Mouse (Mus musculus) neutrophil, adult 5-6 weeks (primary cell): ENCODE measurements around the gene Olfr1305. TPM values are rescaled to one million over a fixed set of nuclear protein-coding genes. Genes with fewer than 3 reads are reported as not detected.

ENCODE experiments used
- ATAC-seq: fragments of 151-379, 151-347 bp; 2 replicates; pipeline ENCODE4 v1.8.0; 2017; ENCODE audit warnings: mild to moderate bottlenecking, moderate TSS enrichment; ENCODE audit not compliant: insufficient number of reproducible peaks, poor library complexity, low FRiP score, severe bottlenecking; ENCODE audit errors: extremely low read depth
- total RNA-seq: library from RNA; stranded (forward); fragments of 200-1000 nt; gene quantifications from 2 replicates; pipeline ENCODE4 v1.2.3, GENCODE M21; 2017

Gene Olfr1305
- total RNA-seq = not detected in 2 replicates

GRCm38 (mm10) chr2:111877049-111877448 lies at the start of gene Olfr1305:
Gene Olfr1305, minus strand, starts transcription at chr2:111877149.
- no peak for ATAC-seq

GRCm38 (mm10) chr2:111916171-111916570 lies 39.2 kb upstream of the Olfr1305 start, which contains the start of gene Olfr1306:
Gene Olfr1306, minus strand, starts transcription at chr2:111916271.
- no peak for ATAC-seq

GRCm38 (mm10) chr2:111820240-111820639 lies 56.7 kb downstream of the Olfr1305 start, which contains the start of gene Olfr1303:
Gene Olfr1303, minus strand, starts transcription at chr2:111820340.
- no peak for ATAC-seq

Other genes with a start within 250 kb of the Olfr1305 start
- gene Olfr1298, start 227.9 kb downstream of the Olfr1305 start, total RNA-seq = not detected in 2 replicates
- not detected in 2 replicates for gene Olfr1299, start 215.7 kb downstream of the Olfr1305 start, total RNA-seq
- gene Olfr1301, start 126.1 kb downstream of the Olfr1305 start, total RNA-seq = not detected in 2 replicates
- gene Olfr1302, start 99.7 kb downstream of the Olfr1305 start, total RNA-seq = 0.25 TPM in 1 of 2 replicates, not detected in the other
- gene Olfr1303, start 56.8 kb downstream of the Olfr1305 start, total RNA-seq = not detected in 2 replicates
- gene Olfr1306, start 39.1 kb upstream of the Olfr1305 start, total RNA-seq = not detected in 2 replicates
- gene Olfr1307, start 72.3 kb upstream of the Olfr1305 start, total RNA-seq = under 0.01 and 0.12 TPM in 2 replicates
- gene Olfr1308, start 87.8 kb upstream of the Olfr1305 start, total RNA-seq = not detected in 2 replicates
- gene Olfr1309, start 113.1 kb upstream of the Olfr1305 start, total RNA-seq = not detected in 2 replicates
- 1.4 TPM in 1 of 2 replicates, not detected in the other for gene Olfr1310, start 135.6 kb upstream of the Olfr1305 start, total RNA-seq
- gene Olfr1311, start 147.3 kb upstream of the Olfr1305 start, total RNA-seq = not detected in 2 replicates
- not detected in 2 replicates for gene Olfr1312, start 173.1 kb upstream of the Olfr1305 start, total RNA-seq
- gene Olfr1313, start 200.7 kb upstream of the Olfr1305 start, total RNA-seq = not detected in 2 replicates
- not detected in 2 replicates for gene Olfr1314, start 219.6 kb upstream of the Olfr1305 start, total RNA-seq
- gene Olfr1315-ps1, start 238.3 kb upstream of the Olfr1305 start, total RNA-seq = not detected in 2 replicates